Mouse (Mus musculus) G1E (cell line): ENCODE data around the gene Hmgcs2.

Source experiments
- CTCF ChIP-seq: IDR thresholded peaks from 2 replicates; pipeline ENCODE4 v1.5.1; 2012; ENCODE audit warnings: low read depth, low read length, inconsistent platforms, mixed read lengths
- GATA1 ChIP-seq: IDR thresholded peaks from 2 replicates; pipeline ENCODE4 v1.6.1; 2012; ENCODE audit warnings: borderline replicate concordance, low read length, inconsistent platforms, mixed read lengths

DNA sequence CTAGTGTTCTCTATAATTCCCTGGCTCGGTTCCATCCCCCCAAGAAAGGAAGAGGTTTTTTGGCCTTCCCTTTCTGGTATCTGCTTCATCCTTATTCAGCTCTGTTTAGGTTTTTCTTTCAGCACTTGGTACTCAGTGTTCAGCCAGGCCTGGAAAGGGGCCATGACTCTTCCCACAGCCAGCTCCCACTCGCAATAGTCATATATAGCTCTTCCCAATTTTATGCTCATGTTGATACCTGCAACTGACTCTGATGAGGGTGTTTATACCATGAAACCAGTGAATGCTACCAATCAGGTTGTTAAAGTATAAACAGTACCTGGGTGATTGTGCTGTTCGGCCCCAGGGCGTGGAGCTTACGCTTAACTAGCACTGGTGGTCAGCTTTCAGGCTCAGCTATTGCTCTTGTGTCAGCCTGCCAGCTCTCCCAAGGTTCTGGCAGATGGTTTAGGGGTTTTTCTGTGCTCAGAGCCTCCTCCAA lies 20.9 kb upstream of the Hmgcs2 start:
- TF ChIP-seq CTCF (no peak), GATA1 (no peak)
